Comparison of ENCODE assay signal across 16 mouse cellular contexts in genomic region chr2:43815896-43816787, GRCm38 (mm10).
DNase-seq lines count a peak whose midpoint lies in the region; TF ChIP-seq lines count a peak whose summit lies in the region.
"Had no signal": no experiment of that assay in that cellular context is flagged by ENCODE, and none has a peak within 500 bp of the region (broad histone marks: within the 10 kb centered on the region; RNA-seq: fewer than 3 reads in every experiment).

No protein-coding gene starts in this region.

- no peaks in the 10 kb centered on the region for H3K4me1 ChIP-seq in liver, adult 2 months (ENCODE audit: control insufficient read depth, insufficient read depth, low read length)
- H3K4me1 ChIP-seq: heart, embryonic 15.5 days; limb, embryonic 12.5 days; liver, embryonic 13.5 days; midbrain, embryonic 15.5 days had no signal

- no peak overlapping the region for H3K27ac ChIP-seq in liver, adult 2 months (replicated peaks; ENCODE audit: insufficient read depth, low read depth, low read length)
- H3K27ac ChIP-seq: heart, embryonic 15.5 days; kidney, postnatal 0 days; limb, embryonic 12.5 days; liver, embryonic 13.5 days; macrophage; midbrain, embryonic 15.5 days had no signal

- H3K9ac ChIP-seq in liver, adult 2 months (ENCODE audit: low read depth, low read length) = no peak overlapping the region
- H3K9ac ChIP-seq: heart, embryonic 15.5 days; limb, embryonic 12.5 days; liver, embryonic 13.5 days; midbrain, embryonic 15.5 days had no signal

- H3K36me3 ChIP-seq in liver, adult 2 months (ENCODE audit: control insufficient read depth, insufficient read depth, low read length) = no peaks in the 10 kb centered on the region
- H3K36me3 ChIP-seq: heart, embryonic 15.5 days; limb, embryonic 12.5 days; liver, embryonic 13.5 days; midbrain, embryonic 15.5 days had no signal

- WGBS in liver, adult 2 months = 80% methylated on average over 12 of the region's 12 CpGs

- intact Hi-C loops in heart, postnatal 10 days (cut with DNase I) = no loop called here

- H3K4me3 ChIP-seq in liver, adult 2 months (ENCODE audit: insufficient read depth, low read depth, low read length) = no peak overlapping the region
- H3K4me3 ChIP-seq: heart, embryonic 15.5 days; limb, embryonic 12.5 days; liver, embryonic 13.5 days; midbrain, embryonic 15.5 days had no signal

- no peak for TF ChIP-seq CTCF in liver, adult 2 months (IDR thresholded peaks at IDR 0.05; ENCODE audit: low read depth, low read length)

- H3K27me3 ChIP-seq in liver, adult 2 months (ENCODE audit: control insufficient read depth, insufficient read depth, low read length) = no peaks in the 10 kb centered on the region
- H3K27me3 ChIP-seq: heart, embryonic 15.5 days; limb, embryonic 12.5 days; liver, embryonic 13.5 days; midbrain, embryonic 15.5 days had no signal

- peak; percentile 61 to 63 for DNase-seq in cerebellum, postnatal 10 days
- DNase-seq in cerebellum, adult 9-11 months = no peak
- peak; percentile 4 to 6 for DNase-seq in heart, postnatal 10 days
- DNase-seq in heart, postnatal 4 days = no peak
- peak; percentile 29 for DNase-seq in liver, adult 2 months (ENCODE audit: extremely low read depth, low read depth, low spot score)
- DNase-seq in liver = no peak
- peak; percentile 24 for DNase-seq in fibroblast of lung, adult 2 months (ENCODE audit: low read depth)
- no peak for DNase-seq in embryo, embryonic 10.5 days (ENCODE audit: low spot score)
- DNase-seq: kidney, adult 2 months; liver, embryonic 13.5 days; thymus, postnatal 14 days had no signal

- no peak for TF ChIP-seq POLR2A in liver, adult 2 months (IDR thresholded peaks at IDR 0.05; ENCODE audit: extremely low read depth, insufficient read depth, low read length)

- no peaks in the 10 kb centered on the region for H3K79me2 ChIP-seq in liver, adult 2 months (ENCODE audit: control insufficient read depth, insufficient read depth, low read length)

Comparison
In these comparisons a context has a peak if more than half of its experiments do, and no peak if none do; other contexts are left out.
1. DNase-seq: peak in cerebellum, postnatal 10 days (2 of 2), heart, postnatal 10 days (2 of 2), liver, adult 2 months (single experiment) and fibroblast of lung, adult 2 months (single experiment); none in cerebellum, adult 9-11 months (single experiment), heart, postnatal 4 days (single experiment), liver (single experiment) and embryo, embryonic 10.5 days (single experiment).